Mouse (Mus musculus) Patski (cell line): Measurements from ENCODE around the gene Clec11a. TPM values are rescaled to one million over a fixed set of nuclear protein-coding genes. Genes with fewer than 3 reads are reported as not detected.

Source experiments
- ATAC-seq: fragments of 100-300 bp; one replicate; pipeline ENCODE4 v1.8.0; 2021
- CTCF ChIA-PET: fragments of 350-600 bp; sonication (Branson Sonifier 250); formaldehyde crosslinking; loops from one replicate; lab custom pipeline; 2022; ENCODE audit warnings: inconsistent platforms; lab: Charles Lee
- POLR2A ChIA-PET: fragments of 350-600 bp; sonication (Branson Sonifier 250); formaldehyde crosslinking; loops from one replicate; lab custom pipeline; 2022; ENCODE audit warnings: antibody characterized with exemption, inconsistent platforms; lab: Charles Lee
- DNase-seq: peaks from one replicate; pipeline ENCODE4 v3.0.0-alpha.2; 2011; ENCODE audit warnings: low read depth, low spot score
- H3K27me3 ChIP-seq: fragments of 371-371 bp; one replicate; pipeline ENCODE4 v1.5.1; 2021
- CTCF ChIP-seq: fragments of 100-300 bp; IDR thresholded peaks from one replicate; pipeline ENCODE4 v1.5.1; 2021
- in situ Hi-C: fragments of 300-500 bp; cut with MboI; formaldehyde crosslinking; loops from 3 replicates; pipeline ENCODE4 v1.11.1; 2018; ENCODE audit warnings: low pct_unique_long_range_greater_than_20kb, mixed read lengths
- polyA plus RNA-seq: library from polyadenylated mRNA; unstranded; gene quantifications from one replicate; pipeline ENCODE4 v1.2.3, GENCODE M21; 2021

Clec11a gene
- polyA plus RNA-seq, 1 experiment from 2014 or later = 0.68 TPM

- TF ChIP-seq CTCF = no peak
- peaks cover 26% of the 10 kb centered on the region for H3K27me3 ChIP-seq
- DNase-seq (no peak), ATAC-seq (no peak)
- in situ Hi-C loops = no loop called here
- ChIA-PET CTCF (interaction anchor here (1.2 kb wide), 1 partner anchor 19 kb away, joined by 3 read pairs; no protein-coding TSS in a partner anchor), POLR2A (no interaction called here)
Measured at GRCm38 (mm10) chr7:44281586-44281985, 25.1 kb downstream of the Clec11a start.

GRCm38 (mm10) chr7:44280959-44281358 is 25.7 kb downstream of the Clec11a start:
- no peak for DNase-seq
- POLR2A ChIA-PET = no interaction called here

GRCm38 (mm10) chr7:44277250-44277622 is 29.5 kb downstream of the Clec11a start:
- POLR2A ChIA-PET = no interaction called here
- peaks cover 17% of the 10 kb centered on the region for H3K27me3 ChIP-seq

More at GRCm38 (mm10) chr7:44280959-44281358, 25.7 kb downstream of the Clec11a start:
- ATAC-seq = no peak
- peaks cover 25% of the 10 kb centered on the region for H3K27me3 ChIP-seq
- CTCF ChIA-PET = interaction anchor here (1.2 kb wide), 1 partner anchor 18 kb away, joined by 3 read pairs; no protein-coding TSS in a partner anchor
- in situ Hi-C loops = no loop called here
- TF ChIP-seq CTCF = no peak

GRCm38 (mm10) chr7:44276461-44277249 is 30.0 kb downstream of the Clec11a start:
- CTCF ChIA-PET = interaction anchor here (1.4 kb wide), 1 partner anchor 13 kb away, joined by 3 read pairs; no protein-coding TSS in a partner anchor
- DNase-seq = no peak
- no peak for ATAC-seq
- peaks cover 17% of the 10 kb centered on the region for H3K27me3 ChIP-seq
- POLR2A ChIA-PET = no interaction called here
- no peak for TF ChIP-seq CTCF
- in situ Hi-C loops = no loop called here

More at GRCm38 (mm10) chr7:44277250-44277622, 29.5 kb downstream of the Clec11a start:
- no peak for TF ChIP-seq CTCF
- in situ Hi-C loops = no loop called here
- no peak for DNase-seq
- ATAC-seq = no peak
- CTCF ChIA-PET = interaction anchor here (1.4 kb wide), 2 partner anchors 14 to 70 kb away, joined by 3 read pairs; no protein-coding TSS in a partner anchor

- TF ChIP-seq CTCF = no peak
Measured at GRCm38 (mm10) chr7:44275546-44275945, 31.2 kb downstream of the Clec11a start.

GRCm38 (mm10) chr7:44274096-44274495 is 32.6 kb downstream of the Clec11a start:
- DNase-seq = no peak
- in situ Hi-C loops = no loop called here
- ChIA-PET POLR2A (interaction anchor here (0.6 kb wide), 1 partner anchor 25 kb away, joined by 3 read pairs; no protein-coding TSS in a partner anchor), CTCF (interaction anchor here (1.3 kb wide), 1 partner anchor 8 kb away, joined by 3 read pairs; no protein-coding TSS in a partner anchor)
- ATAC-seq = no peak
- peaks cover 11% of the 10 kb centered on the region for H3K27me3 ChIP-seq
- TF ChIP-seq CTCF = no peak

More at GRCm38 (mm10) chr7:44275546-44275945, 31.2 kb downstream of the Clec11a start:
- in situ Hi-C loops = no loop called here
- POLR2A ChIA-PET = no interaction called here
- DNase-seq = no peak
- no peak for ATAC-seq
- H3K27me3 ChIP-seq = peaks cover 14% of the 10 kb centered on the region
- CTCF ChIA-PET = no interaction called here

GRCm38 (mm10) chr7:44273446-44273845 is 33.3 kb downstream of the Clec11a start:
- peaks cover 12% of the 10 kb centered on the region for H3K27me3 ChIP-seq
- CTCF ChIA-PET = interaction anchor here (1.3 kb wide), 1 partner anchor 7 kb away, joined by 3 read pairs; no protein-coding TSS in a partner anchor
- DNase-seq (no peak), ATAC-seq (no peak)
- TF ChIP-seq CTCF = no peak
- POLR2A ChIA-PET = interaction anchor here (0.6 kb wide), 1 partner anchor 25 kb away, joined by 3 read pairs; no protein-coding TSS in a partner anchor
- in situ Hi-C loops = no loop called here

- in situ Hi-C loops = no loop called here
- DNase-seq (no peak), ATAC-seq (no peak)
- H3K27me3 ChIP-seq = peaks cover 18% of the 10 kb centered on the region
- TF ChIP-seq CTCF = no peak
- CTCF ChIA-PET = no interaction called here
- POLR2A ChIA-PET = no interaction called here
Measured at GRCm38 (mm10) chr7:44272546-44272945, 34.2 kb downstream of the Clec11a start.

- CTCF ChIA-PET = no interaction called here
- H3K27me3 ChIP-seq = peaks cover 18% of the 10 kb centered on the region
- ATAC-seq (no peak), DNase-seq (no peak)
- in situ Hi-C loops = no loop called here
- no peak for TF ChIP-seq CTCF
- POLR2A ChIA-PET = no interaction called here
Measured at GRCm38 (mm10) chr7:44271309-44271708, 35.4 kb downstream of the Clec11a start.

- peaks cover 16% of the 10 kb centered on the region for H3K27me3 ChIP-seq
- ChIA-PET CTCF (no interaction called here), POLR2A (interaction anchor here (0.6 kb wide), 1 partner anchor 41 kb away, joined by 4 read pairs; the partner anchor contains the start of gene Shank1)
- no peak for ATAC-seq
- DNase-seq = no peak
- in situ Hi-C loops = no loop called here
- TF ChIP-seq CTCF = no peak
Measured at GRCm38 (mm10) chr7:44269397-44269796, 37.3 kb downstream of the Clec11a start.

- ChIA-PET CTCF (no interaction called here), POLR2A (interaction anchor here (0.6 kb wide), 1 partner anchor 31 kb away, joined by 3 read pairs; no protein-coding TSS in a partner anchor)
- no peak for TF ChIP-seq CTCF
- H3K27me3 ChIP-seq = peaks cover 16% of the 10 kb centered on the region
- peak; percentile 22 for ATAC-seq
- DNase-seq = no peak
- in situ Hi-C loops = no loop called here
Measured at GRCm38 (mm10) chr7:44268117-44268516, 38.6 kb downstream of the Clec11a start.
